Mouse (Mus musculus): Measurements from ENCODE around the gene Cx3cr1.

- no peak for TF ChIP-seq TAL1 (IDR thresholded peaks at IDR 0.05; ENCODE audit: low read length)
- TF ChIP-seq GATA1 (IDR thresholded peaks at IDR 0.05; ENCODE audit: low read length): no peak
Observed at GRCm38 (mm10) chr9:119985881-119986574, 83.7 kb downstream of the Cx3cr1 start.
